Mouse (Mus musculus): ENCODE data around the gene Itga3. TPM values are rescaled to one million over a fixed set of nuclear protein-coding genes. Genes with fewer than 3 reads are reported as not detected.

Gene Itga3
- polyA plus RNA-seq, 1 experiment from 2014 or later = 12.1 TPM

- Histone ChIP-seq H3K4me2 (peak within 1 kb of the TSS; percentile 94), H3K4me3 (peak within 1 kb of the TSS; percentile 78), H3K9me3 (replicated peaks) (no peaks in the 10 kb centered on the region), H3K4me1 (replicated peaks) (peaks cover 57% of the 10 kb centered on the region), H3K27ac (ENCODE audit: poor library complexity, severe bottlenecking) (peak within 1 kb of the TSS; percentile 83), H3K36me3 (peaks cover 16% of the 10 kb centered on the region), H3K27me3 (replicated peaks) (no peaks in the 10 kb centered on the region), H3K9ac (peak within 1 kb of the TSS; percentile 87)
- 0% methylated on average over 30 of the region's 32 CpGs for WGBS
- ATAC-seq (ENCODE audit: insufficient number of reproducible peaks, low FRiP score) = peak; percentile 43
These were observed 67.0 kb downstream of the Itga3 start, which contains the start of gene Samd14 for GRCm38 (mm10) chr11:95009629-95010014. TSS of gene Samd14 (plus strand) at chr11:95009879.

DNA sequence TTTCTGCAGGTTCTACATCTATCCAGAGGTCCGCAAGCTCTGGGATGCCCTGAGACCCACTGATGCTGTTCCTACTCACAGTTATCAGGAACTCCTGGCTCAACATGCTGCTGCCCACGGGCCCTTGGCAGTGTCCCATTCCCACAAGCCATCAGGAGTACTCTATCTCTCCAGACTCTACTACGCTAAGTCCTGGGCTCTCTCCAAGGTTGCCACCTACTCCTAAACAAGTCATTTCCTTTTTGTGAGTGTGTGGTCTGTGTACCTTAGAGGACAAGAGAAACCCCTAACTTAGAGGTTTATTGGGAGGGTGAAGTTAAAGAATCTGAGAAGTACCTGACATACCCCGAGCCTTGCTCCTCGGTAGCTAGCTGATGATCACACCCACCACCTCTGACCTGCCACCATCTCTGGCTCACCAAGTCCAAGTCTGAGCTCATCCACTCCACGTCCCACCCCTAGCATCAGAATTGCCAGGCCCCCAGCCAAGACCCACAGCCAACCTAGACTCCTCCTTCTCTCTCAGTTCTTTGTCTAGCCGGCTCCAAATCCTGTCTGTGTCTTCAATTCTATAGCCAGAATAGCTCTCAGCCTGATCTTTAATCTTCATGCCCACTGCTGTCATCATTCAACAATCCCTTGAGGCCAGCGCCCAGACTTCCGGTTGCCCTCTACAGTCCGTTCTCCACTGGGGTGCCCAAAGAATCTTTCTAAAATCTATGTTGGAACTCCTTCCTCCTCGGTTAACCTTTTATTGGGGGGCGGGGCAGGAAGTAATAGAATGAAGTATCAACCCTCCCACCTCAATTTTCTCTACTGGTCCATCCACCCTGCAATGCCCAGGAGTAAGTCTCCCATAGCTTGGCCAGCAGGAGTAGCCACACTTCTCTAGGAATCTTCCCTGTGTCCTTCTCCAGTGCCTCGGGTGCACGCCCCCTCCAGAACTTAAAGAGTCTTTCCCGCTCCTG, 67.7 kb downstream of the Itga3 start:
- WGBS = 32% methylated on average over 15 of the region's 15 CpGs
- H3K27ac ChIP-seq (ENCODE audit: poor library complexity, severe bottlenecking) = peak overlapping the region; percentile 83
- H3K36me3 ChIP-seq = peaks cover 20% of the 10 kb centered on the region
- peak overlapping the region; percentile 87 for H3K9ac ChIP-seq
- H3K9me3 ChIP-seq (replicated peaks) = no peaks in the 10 kb centered on the region
- H3K4me3 ChIP-seq = peak overlapping the region; percentile 78
- peaks cover 64% of the 10 kb centered on the region for H3K4me1 ChIP-seq (replicated peaks)
- no peaks in the 10 kb centered on the region for H3K27me3 ChIP-seq (replicated peaks)
- ATAC-seq (ENCODE audit: insufficient number of reproducible peaks, low FRiP score) = no peak
- peak overlapping the region; percentile 94 for H3K4me2 ChIP-seq

DNA sequence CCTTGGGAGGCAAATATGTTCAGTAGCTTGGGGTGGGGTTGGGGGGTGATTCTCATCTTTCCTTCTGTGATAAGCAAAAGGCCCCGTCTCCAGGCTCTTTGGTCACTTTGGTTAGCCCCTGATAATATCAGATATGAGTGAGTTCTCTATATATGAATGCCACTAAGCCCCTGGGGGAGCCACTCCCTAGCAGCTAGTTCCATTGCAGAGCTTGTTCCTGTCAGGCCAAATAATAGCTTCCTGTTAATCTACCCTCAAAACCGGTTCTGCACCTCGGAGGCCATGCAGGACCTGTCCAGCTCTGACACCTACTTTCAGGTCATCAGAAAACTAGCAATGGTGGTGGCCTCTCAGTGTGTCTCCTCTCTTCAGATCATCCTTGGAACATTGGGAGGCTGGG, 69.2 kb downstream of the Itga3 start:
- H3K36me3 ChIP-seq = peaks cover 33% of the 10 kb centered on the region
- no peak overlapping the region for H3K27ac ChIP-seq (ENCODE audit: poor library complexity, severe bottlenecking)
- peak overlapping the region; percentile 3; the same call in 1 of the 2 replicates for H3K9ac ChIP-seq
- WGBS = 52% methylated on average over 3 of the region's 3 CpGs
- H3K4me3 ChIP-seq = peak overlapping the region; percentile 48; the same call in 1 of the 2 replicates
- peak overlapping the region; percentile 80; the same call in 1 of the 2 replicates for H3K4me2 ChIP-seq
- no peak for ATAC-seq (ENCODE audit: insufficient number of reproducible peaks, low FRiP score)
- H3K27me3 ChIP-seq (replicated peaks) = no peaks in the 10 kb centered on the region
- peaks cover 69% of the 10 kb centered on the region for H3K4me1 ChIP-seq (replicated peaks)
- no peaks in the 10 kb centered on the region for H3K9me3 ChIP-seq (replicated peaks)

GRCm38 (mm10) chr11:95006525-95007219, 69.9 kb downstream of the Itga3 start:
- Histone ChIP-seq H3K4me1 (replicated peaks) (peaks cover 63% of the 10 kb centered on the region), H3K4me3 (peak overlapping the region; percentile 48), H3K27ac (ENCODE audit: poor library complexity, severe bottlenecking) (peak overlapping the region; percentile 69), H3K36me3 (peaks cover 41% of the 10 kb centered on the region), H3K9me3 (replicated peaks) (no peaks in the 10 kb centered on the region), H3K9ac (peak overlapping the region; percentile 70), H3K27me3 (replicated peaks) (no peaks in the 10 kb centered on the region), H3K4me2 (peak overlapping the region; percentile 80)
- WGBS = 2% methylated on average over 27 of the region's 27 CpGs
- peak; percentile 65 for ATAC-seq (ENCODE audit: insufficient number of reproducible peaks, low FRiP score)

- Histone ChIP-seq H3K4me2 (peak overlapping the region; percentile 80), H3K9me3 (replicated peaks) (no peaks in the 10 kb centered on the region), H3K9ac (peak overlapping the region; percentile 70), H3K4me1 (replicated peaks) (peaks cover 63% of the 10 kb centered on the region), H3K27ac (ENCODE audit: poor library complexity, severe bottlenecking) (no peak overlapping the region), H3K4me3 (peak overlapping the region; percentile 48), H3K36me3 (peaks cover 45% of the 10 kb centered on the region), H3K27me3 (replicated peaks) (no peaks in the 10 kb centered on the region)
- no peak for ATAC-seq (ENCODE audit: insufficient number of reproducible peaks, low FRiP score)
- 36% methylated on average over 4 of the region's 4 CpGs for WGBS
These were observed 70.6 kb downstream of the Itga3 start for GRCm38 (mm10) chr11:95006038-95006437.

- peaks cover 68% of the 10 kb centered on the region for H3K4me1 ChIP-seq (replicated peaks)
These were observed 71.7 kb downstream of the Itga3 start for GRCm38 (mm10) chr11:95004937-95005198.

DNA sequence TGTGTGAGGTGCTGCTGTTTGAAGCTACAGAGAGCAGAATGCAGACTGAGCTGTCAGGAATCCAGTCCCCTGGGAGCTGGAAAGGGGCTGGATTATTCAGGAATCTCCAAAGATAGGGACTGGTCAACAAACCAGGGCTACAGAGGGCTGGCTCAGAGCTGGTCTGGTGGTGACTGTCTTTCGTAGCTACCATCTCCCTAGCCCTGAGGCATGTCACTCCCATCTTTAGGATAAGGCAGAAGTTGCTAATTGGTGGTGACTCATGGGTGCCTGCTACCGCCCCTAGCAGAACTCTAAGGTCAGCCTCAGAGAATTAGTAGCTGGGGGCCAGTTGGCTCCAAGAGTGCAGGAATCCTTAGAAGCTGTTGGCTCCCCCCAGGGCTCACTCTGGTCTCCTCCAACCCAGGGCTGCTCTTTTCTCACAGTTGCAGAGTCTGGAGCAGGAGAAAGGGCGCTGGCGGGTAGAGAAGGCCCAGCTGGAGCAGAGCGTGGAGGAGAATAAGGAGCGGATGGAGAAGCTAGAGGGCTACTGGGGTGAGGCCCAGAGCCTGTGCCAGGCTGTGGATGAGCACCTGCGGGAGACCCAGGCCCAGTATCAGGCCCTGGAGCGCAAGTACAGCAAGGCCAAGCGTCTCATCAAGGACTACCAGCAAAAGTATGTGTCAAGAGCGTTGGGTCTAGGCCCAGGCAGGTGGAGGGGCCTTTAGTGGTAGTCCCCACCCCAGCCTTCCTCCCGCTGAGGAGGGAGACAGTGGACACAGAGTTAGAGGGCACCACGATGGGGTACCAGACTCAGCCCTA, 72.3 kb downstream of the Itga3 start:
- Histone ChIP-seq H3K4me1 (replicated peaks) (peaks cover 67% of the 10 kb centered on the region), H3K4me3 (no peak overlapping the region), H3K36me3 (peaks cover 60% of the 10 kb centered on the region), H3K9ac (0 out of 2 replicates have a peak overlapping the region, but pooled peaks have one; percentile 50), H3K27me3 (replicated peaks) (no peaks in the 10 kb centered on the region), H3K27ac (ENCODE audit: poor library complexity, severe bottlenecking) (peak overlapping the region; percentile 59; the same call in 1 of the 2 replicates), H3K4me2 (no peak overlapping the region), H3K9me3 (replicated peaks) (no peaks in the 10 kb centered on the region)
- 75% methylated on average over 12 of the region's 12 CpGs for WGBS
- ATAC-seq (ENCODE audit: insufficient number of reproducible peaks, low FRiP score) = no peak

More at GRCm38 (mm10) chr11:95004937-95005198, 71.7 kb downstream of the Itga3 start:
- no peak for ATAC-seq (ENCODE audit: insufficient number of reproducible peaks, low FRiP score)
- Histone ChIP-seq H3K27me3 (replicated peaks) (no peaks in the 10 kb centered on the region), H3K4me3 (no peak overlapping the region), H3K9me3 (replicated peaks) (no peaks in the 10 kb centered on the region), H3K27ac (ENCODE audit: poor library complexity, severe bottlenecking) (peak overlapping the region; percentile 59; the same call in 1 of the 2 replicates), H3K36me3 (peaks cover 54% of the 10 kb centered on the region), H3K4me2 (no peak overlapping the region), H3K9ac (no peak overlapping the region)
- WGBS = 74% methylated on average over 6 of the region's 6 CpGs

DNA sequence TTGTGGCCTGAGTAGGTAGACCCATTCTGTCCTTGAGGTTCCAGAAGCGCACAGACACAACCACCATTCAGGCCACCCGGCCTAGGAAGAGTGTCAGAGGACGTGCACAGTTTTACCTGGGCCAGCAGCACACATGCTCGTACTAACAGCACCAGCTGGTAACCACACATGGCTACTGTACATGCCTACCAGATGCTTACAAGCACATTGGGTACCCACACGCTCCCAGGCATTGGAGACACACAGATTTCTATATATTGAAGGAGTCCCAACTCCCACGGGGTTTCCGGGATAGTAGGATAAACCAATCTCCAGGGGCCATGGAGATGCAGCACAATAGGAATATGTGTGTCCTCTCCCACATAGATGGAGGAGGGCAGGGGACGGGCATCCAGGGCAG, 73.9 kb downstream of the Itga3 start:
- no peak for ATAC-seq (ENCODE audit: insufficient number of reproducible peaks, low FRiP score)
- Histone ChIP-seq H3K27me3 (replicated peaks) (no peaks in the 10 kb centered on the region), H3K4me3 (no peak overlapping the region), H3K36me3 (peaks cover 76% of the 10 kb centered on the region), H3K9me3 (replicated peaks) (no peaks in the 10 kb centered on the region), H3K9ac (no peak overlapping the region), H3K4me1 (replicated peaks) (peaks cover 60% of the 10 kb centered on the region), H3K4me2 (no peak overlapping the region), H3K27ac (ENCODE audit: poor library complexity, severe bottlenecking) (no peak overlapping the region)
- 90% methylated on average over 8 of the region's 8 CpGs for WGBS

GRCm38 (mm10) chr11:95001584-95002347, 74.8 kb downstream of the Itga3 start:
- Histone ChIP-seq H3K4me2 (no peak overlapping the region), H3K36me3 (peaks cover 85% of the 10 kb centered on the region), H3K27ac (ENCODE audit: poor library complexity, severe bottlenecking) (no peak overlapping the region), H3K9ac (no peak overlapping the region), H3K4me1 (replicated peaks) (peaks cover 61% of the 10 kb centered on the region), H3K4me3 (no peak overlapping the region), H3K9me3 (replicated peaks) (no peaks in the 10 kb centered on the region), H3K27me3 (replicated peaks) (no peaks in the 10 kb centered on the region)
- 86% methylated on average over 21 of the region's 21 CpGs for WGBS
- ATAC-seq (ENCODE audit: insufficient number of reproducible peaks, low FRiP score) = no peak

DNA sequence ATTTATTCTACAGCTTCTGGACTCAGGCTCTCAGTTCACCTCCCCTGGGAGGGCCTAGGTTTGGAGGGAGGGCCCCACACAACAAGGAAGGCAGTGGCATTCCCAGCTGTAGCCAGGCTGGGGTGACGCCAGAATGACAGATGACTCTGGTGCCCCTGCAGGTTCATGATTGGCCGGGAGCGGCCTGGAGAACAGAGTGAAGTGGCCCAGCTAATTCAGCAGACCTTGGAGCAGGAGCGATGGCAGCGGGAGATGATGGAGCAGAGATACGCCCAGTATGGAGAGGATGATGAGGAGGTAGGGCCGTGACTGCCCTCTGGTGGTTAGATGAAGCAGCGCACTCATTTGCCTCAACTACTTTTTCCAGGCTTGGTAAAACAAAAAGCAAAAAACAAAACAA, 75.5 kb downstream of the Itga3 start:
- Histone ChIP-seq H3K36me3 (peaks cover 92% of the 10 kb centered on the region), H3K27me3 (replicated peaks) (no peaks in the 10 kb centered on the region), H3K27ac (ENCODE audit: poor library complexity, severe bottlenecking) (peak overlapping the region; percentile 38), H3K9me3 (replicated peaks) (no peaks in the 10 kb centered on the region), H3K4me3 (peak overlapping the region; percentile 0; the same call in 1 of the 2 replicates), H3K9ac (peak overlapping the region; percentile 34; the same call in 1 of the 2 replicates), H3K4me2 (peak overlapping the region; percentile 37), H3K4me1 (replicated peaks) (peaks cover 62% of the 10 kb centered on the region)
- WGBS = 4% methylated on average over 8 of the region's 8 CpGs
- ATAC-seq (ENCODE audit: insufficient number of reproducible peaks, low FRiP score) = peak; percentile 26; the same call in 1 of the 2 replicates

All from heart, embryonic 12.5 days (tissue).